Mouse (Mus musculus): ENCODE measurements around the gene Cry2. TPM values are rescaled to one million over a fixed set of nuclear protein-coding genes. Genes with fewer than 3 reads are reported as not detected.

The Cry2 gene
- polyA plus RNA-seq, 1 experiment from 2014 or later, result 10.0 TPM

DNA sequence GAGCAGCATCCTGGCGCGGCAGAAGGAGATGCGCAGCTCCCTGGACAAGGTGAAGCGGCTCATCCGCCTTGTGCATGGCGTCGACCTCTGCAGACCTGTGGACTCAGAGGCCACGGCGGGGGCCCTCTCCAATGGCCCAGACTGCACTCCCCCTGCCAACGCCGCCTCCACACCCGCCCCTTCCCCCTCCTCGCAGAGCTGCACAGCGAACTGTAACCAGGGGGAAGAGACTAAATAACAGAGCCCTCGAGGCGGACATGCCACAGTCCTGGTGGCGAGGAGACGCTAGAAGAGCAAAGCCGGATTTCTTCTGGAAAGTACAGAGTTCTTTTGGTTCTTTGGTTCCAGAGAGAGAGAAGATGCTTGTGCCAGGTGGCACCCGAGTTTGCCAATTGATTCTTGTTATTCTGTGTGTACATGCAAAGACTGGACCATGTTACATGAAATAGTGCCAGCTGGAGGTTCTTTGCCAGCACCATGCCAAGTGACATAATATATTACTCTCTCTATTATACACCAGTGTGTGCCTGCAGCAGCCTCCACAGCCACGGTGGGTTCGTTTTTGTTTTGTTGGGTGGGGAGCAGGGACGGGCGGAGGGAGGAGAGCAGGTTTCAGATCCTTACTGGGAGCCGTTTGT, 73.5 kb downstream of the Cry2 start:
- Histone ChIP-seq H3K9ac (ENCODE audit: low read depth, low read length) (no peak overlapping the region), H3K36me3 (ENCODE audit: control insufficient read depth, insufficient read depth) (peaks cover 65% of the 10 kb centered on the region), H3K27ac (ENCODE audit: low read depth, low read length) (no peak overlapping the region), H3K4me3 (ENCODE audit: low read depth, low read length) (no peak overlapping the region), H3K27me3 (replicated peaks; ENCODE audit: control insufficient read depth, insufficient read depth, low read length) (no peaks in the 10 kb centered on the region), H3K9me3 (ENCODE audit: control insufficient read depth) (no peaks in the 10 kb centered on the region), H3K4me1 (replicated peaks; ENCODE audit: control insufficient read depth, insufficient read depth, low read length) (no peaks in the 10 kb centered on the region), H3K4me2 (replicated peaks; ENCODE audit: low read depth) (peak overlapping the region; percentile 43)
- WGBS, result 73% methylated on average over 25 of the region's 25 CpGs
- no peak for TF ChIP-seq CTCF (IDR thresholded peaks at IDR 0.05; ENCODE audit: low read depth)
- no peak for ATAC-seq

DNA sequence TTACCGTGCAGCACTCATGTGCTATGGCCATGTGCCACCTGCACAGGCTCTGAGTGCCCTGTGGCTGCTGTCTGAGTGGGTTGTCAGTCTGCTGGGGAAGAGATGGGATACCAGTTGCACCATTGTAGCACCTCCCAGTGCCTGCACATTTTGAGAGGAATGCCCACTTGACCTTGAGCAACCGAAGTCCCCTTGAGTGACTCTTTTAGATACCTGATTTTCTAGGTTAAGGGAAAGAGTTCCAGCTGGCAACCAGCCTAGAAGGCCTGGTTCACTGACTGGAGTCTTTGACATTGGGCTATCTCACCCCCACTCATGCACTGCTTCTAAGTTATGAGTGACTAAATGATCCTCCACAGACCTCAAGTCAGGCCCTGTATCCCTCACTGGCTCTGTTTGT, 74.5 kb downstream of the Cry2 start:
- Histone ChIP-seq H3K9ac (ENCODE audit: low read depth, low read length) (no peak overlapping the region), H3K4me2 (replicated peaks; ENCODE audit: low read depth) (no peak overlapping the region), H3K4me1 (replicated peaks; ENCODE audit: control insufficient read depth, insufficient read depth, low read length) (no peaks in the 10 kb centered on the region), H3K4me3 (ENCODE audit: low read depth, low read length) (no peak overlapping the region), H3K9me3 (ENCODE audit: control insufficient read depth) (no peaks in the 10 kb centered on the region), H3K36me3 (ENCODE audit: control insufficient read depth, insufficient read depth) (peaks cover 62% of the 10 kb centered on the region), H3K27ac (ENCODE audit: low read depth, low read length) (no peak overlapping the region), H3K27me3 (replicated peaks; ENCODE audit: control insufficient read depth, insufficient read depth, low read length) (no peaks in the 10 kb centered on the region)
- 88% methylated on average over 2 of the region's 2 CpGs for WGBS
- ATAC-seq, result no peak
- no peak for TF ChIP-seq CTCF (IDR thresholded peaks at IDR 0.05; ENCODE audit: low read depth)

DNA sequence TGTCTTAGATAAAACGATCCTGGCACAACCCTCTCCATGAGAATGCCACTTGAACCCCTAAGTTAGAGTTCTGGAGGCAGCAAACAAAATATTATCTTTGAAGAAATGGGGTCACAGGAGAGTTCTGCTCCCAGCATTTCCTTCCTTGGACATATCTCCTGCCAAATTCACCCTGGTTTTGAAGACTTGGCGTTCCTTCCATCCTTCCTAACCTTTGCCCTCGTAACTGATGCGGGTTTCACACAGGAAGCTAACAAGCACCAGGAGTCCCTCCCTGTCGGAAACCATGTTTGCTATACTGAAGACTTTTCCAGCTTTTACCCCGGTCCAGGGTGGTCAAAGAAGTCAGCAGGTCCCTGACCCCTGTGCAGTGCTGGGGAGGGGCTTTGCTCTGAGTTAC, 79.6 kb downstream of the Cry2 start:
- no peaks in the 10 kb centered on the region for H3K4me1 ChIP-seq (replicated peaks; ENCODE audit: control insufficient read depth, insufficient read depth, low read length)
- WGBS, result 53% methylated on average over 6 of the region's 6 CpGs
- H3K4me2 ChIP-seq (replicated peaks; ENCODE audit: low read depth), result no peak overlapping the region
- no peak for TF ChIP-seq CTCF (IDR thresholded peaks at IDR 0.05; ENCODE audit: low read depth)
- H3K4me3 ChIP-seq (ENCODE audit: low read depth, low read length), result no peak overlapping the region
- H3K36me3 ChIP-seq (ENCODE audit: control insufficient read depth, insufficient read depth), result peaks cover 47% of the 10 kb centered on the region
- no peak overlapping the region for H3K9ac ChIP-seq (ENCODE audit: low read depth, low read length)
- no peaks in the 10 kb centered on the region for H3K27me3 ChIP-seq (replicated peaks; ENCODE audit: control insufficient read depth, insufficient read depth, low read length)
- H3K9me3 ChIP-seq (ENCODE audit: control insufficient read depth), result no peaks in the 10 kb centered on the region
- H3K27ac ChIP-seq (ENCODE audit: low read depth, low read length), result no peak overlapping the region
- no peak for ATAC-seq

Small RNAs within 50 kb of the gene (microRNA-seq; reads per million reads assigned to microRNA genes)
- gene Mir7000, result not detected

Other genes with a start within 250 kb of the Cry2 start
- 84.8 and 86.0 TPM in 2 replicates for gene Pex16, start 59.4 kb downstream of the Cry2 start, polyA plus RNA-seq (2015; fragmentation: Nextera tagmentation; extraction: Ambion mirVana)
- gene Large2, start 59.2 kb downstream of the Cry2 start, polyA plus RNA-seq (2015; fragmentation: Nextera tagmentation; extraction: Ambion mirVana), result 8.3 and 9.1 TPM in 2 replicates
- 2.1 and 3.1 TPM in 2 replicates for gene 1700029I15Rik, start 51.5 kb downstream of the Cry2 start, polyA plus RNA-seq (2015; fragmentation: Nextera tagmentation; extraction: Ambion mirVana)
- gene Mapk8ip1, start 32.8 kb downstream of the Cry2 start, polyA plus RNA-seq (2015; fragmentation: Nextera tagmentation; extraction: Ambion mirVana), result 7.2 and 7.4 TPM in 2 replicates
- 51.9 and 59.2 TPM in 2 replicates for gene Slc35c1, start 26.5 kb upstream of the Cry2 start, polyA plus RNA-seq (2015; fragmentation: Nextera tagmentation; extraction: Ambion mirVana)
- 2.2 and 2.3 TPM in 2 replicates for gene Chst1, start 165.7 kb upstream of the Cry2 start, polyA plus RNA-seq (2015; fragmentation: Nextera tagmentation; extraction: Ambion mirVana)